Mouse (Mus musculus) liver, postnatal 0 days (tissue): ENCODE data around the gene Tnnt2. TPM values are rescaled to one million over a fixed set of nuclear protein-coding genes. Genes with fewer than 3 reads are reported as not detected.
A peak's percentile ranks its signal among the peaks of the same experiment; 100 is the strongest.

Source experiments
- ATAC-seq: fragments of 200-750 bp; cut with Nextera tagmentation; 2 replicates; pipeline ENCODE4 v1.8.0; 2017; ENCODE audit warnings: mild to moderate bottlenecking, moderate library complexity
- DNase-seq: peaks from one replicate; pipeline ENCODE4 v3.0.0-alpha.2; 2016
- H3K27ac ChIP-seq: fragments of 300-500 bp; sonication (generic); 2 replicates; pipeline ENCODE4 v1.5.1; 2014; ENCODE audit warnings: antibody characterized with exemption, moderate library complexity, mild to moderate bottlenecking, low read depth
- H3K27me3 ChIP-seq: fragments of 300-500 bp; sonication (generic); 2 replicates; pipeline ENCODE4 v1.6.1; 2014; ENCODE audit warnings: low read length, control low read depth, mixed read lengths; ENCODE audit not compliant: insufficient read depth
- H3K36me3 ChIP-seq: fragments of 300-500 bp; sonication (generic); replicated peaks from 2 replicates; pipeline ENCODE4 v1.6.1; 2014; ENCODE audit warnings: mild to moderate bottlenecking, control low read depth, low read length, moderate library complexity, mixed read lengths; ENCODE audit not compliant: insufficient read depth
- H3K4me1 ChIP-seq: fragments of 300-500 bp; sonication (generic); 2 replicates; pipeline ENCODE4 v1.6.1; 2014; ENCODE audit warnings: antibody characterized with exemption, mild to moderate bottlenecking, control low read depth; ENCODE audit not compliant: insufficient read depth
- H3K4me2 ChIP-seq: fragments of 300-500 bp; sonication (generic); 2 replicates; pipeline ENCODE4 v1.6.1; 2014; ENCODE audit warnings: low read depth, mild to moderate bottlenecking, low read length, moderate library complexity, mixed read lengths
- H3K4me3 ChIP-seq: fragments of 300-500 bp; sonication (generic); 2 replicates; pipeline ENCODE4 v1.5.1; 2014; ENCODE audit warnings: low read depth, low read length
- H3K9ac ChIP-seq: fragments of 300-500 bp; sonication (generic); replicated peaks from 2 replicates; pipeline ENCODE4 v1.6.1; 2014; ENCODE audit warnings: mild to moderate bottlenecking, moderate library complexity
- H3K9me3 ChIP-seq: fragments of 300-500 bp; sonication (generic); 2 replicates; pipeline ENCODE4 v1.6.1; 2016; ENCODE audit warnings: mild to moderate bottlenecking, control low read depth, low read length, mixed read lengths
- CTCF ChIP-seq: sonication (generic); IDR thresholded peaks from 2 replicates; pipeline ENCODE4 v1.5.1; 2016; ENCODE audit warnings: antibody characterized with exemption, low read depth
- EP300 ChIP-seq: IDR thresholded peaks from 2 replicates; pipeline ENCODE4 v1.6.1; 2016; ENCODE audit warnings: antibody characterized with exemption, low read depth, mild to moderate bottlenecking
- WGBS: fragments of 180-500 bp; shearing (Covaris S2); extraction: QIAGEN DNeasy Blood & Tissue Kit; methylation state at CpG from one replicate; pipeline ENCODE4 v1.1.7; 2014; ENCODE audit not compliant: insufficient replicate concordance; 5-methylcytosine and 5-hydroxymethylcytosine counted together
- polyA plus RNA-seq: library from polyadenylated mRNA; unstranded; fragments of >200 nt; fragmentation: Nextera tagmentation; extraction: Ambion mirVana; gene quantifications from 2 replicates; pipeline ENCODE4 v1.2.1, GENCODE M21; 2015

Gene Tnnt2
- polyA plus RNA-seq, 1 experiment from 2014 or later: 3.2 TPM

GRCm38 (mm10) chr1:135813687-135814395 lies 22.3 kb upstream of the Tnnt2 start:
- H3K4me3 ChIP-seq: no peak overlapping the region
- 61% methylated on average over 5 of the region's 5 CpGs for WGBS
- H3K27me3 ChIP-seq: peaks cover 29% of the 10 kb centered on the region
- no peaks in the 10 kb centered on the region for H3K4me1 ChIP-seq
- ATAC-seq (no peak), DNase-seq (no peak)
- H3K9me3 ChIP-seq: no peaks in the 10 kb centered on the region
- no peaks in the 10 kb centered on the region for H3K36me3 ChIP-seq
- H3K27ac ChIP-seq: no peak overlapping the region
- no peak overlapping the region for H3K9ac ChIP-seq
- TF ChIP-seq EP300 (no peak), CTCF (no peak)
- no peak overlapping the region for H3K4me2 ChIP-seq

- no peak for TF ChIP-seq CTCF
- TF ChIP-seq EP300: no peak
- H3K36me3 ChIP-seq: no peaks in the 10 kb centered on the region
- H3K4me1 ChIP-seq: no peaks in the 10 kb centered on the region
- no peak overlapping the region for H3K4me2 ChIP-seq
- H3K27ac ChIP-seq: no peak overlapping the region
- H3K9ac ChIP-seq: no peak overlapping the region
- H3K9me3 ChIP-seq: no peaks in the 10 kb centered on the region
- H3K27me3 ChIP-seq: peaks cover 35% of the 10 kb centered on the region
- WGBS: 75% methylated on average over 5 of the region's 5 CpGs
- no peak for ATAC-seq
- no peak overlapping the region for H3K4me3 ChIP-seq
- DNase-seq: no peak
These were observed 21.6 kb upstream of the Tnnt2 start for GRCm38 (mm10) chr1:135814531-135814930.

- H3K36me3 ChIP-seq: no peaks in the 10 kb centered on the region
- no peak overlapping the region for H3K4me3 ChIP-seq
- peaks cover 53% of the 10 kb centered on the region for H3K27me3 ChIP-seq
- WGBS: 25% methylated on average over 4 of the region's 4 CpGs
- TF ChIP-seq EP300 (no peak), CTCF (no peak)
- H3K27ac ChIP-seq: no peak overlapping the region
- no peaks in the 10 kb centered on the region for H3K9me3 ChIP-seq
- H3K4me2 ChIP-seq: no peak overlapping the region
- H3K9ac ChIP-seq: no peak overlapping the region
- no peak for DNase-seq
- no peak for ATAC-seq
- H3K4me1 ChIP-seq: no peaks in the 10 kb centered on the region
These were observed 18.6 kb upstream of the Tnnt2 start for GRCm38 (mm10) chr1:135817595-135817994.

GRCm38 (mm10) chr1:135818481-135819086 lies 17.6 kb upstream of the Tnnt2 start, which contains the start of gene Lad1:
TSS of gene Lad1 (plus strand) at chr1:135818598.
- Histone ChIP-seq H3K4me3 (peak within 1 kb of the TSS; percentile 42), H3K9me3 (no peaks in the 10 kb centered on the region), H3K27me3 (peaks cover 53% of the 10 kb centered on the region), H3K9ac (no peak within 1 kb of the TSS), H3K4me1 (no peaks in the 10 kb centered on the region), H3K4me2 (peak within 1 kb of the TSS; percentile 72), H3K27ac (no peak within 1 kb of the TSS), H3K36me3 (no peaks in the 10 kb centered on the region)
- DNase-seq: peak; percentile 41
- WGBS: 1% methylated on average over 50 of the region's 63 CpGs
- ATAC-seq: peak; percentile 76
- no peak for TF ChIP-seq CTCF
- no peak for TF ChIP-seq EP300

- Histone ChIP-seq H3K36me3 (no peaks in the 10 kb centered on the region), H3K4me1 (no peaks in the 10 kb centered on the region), H3K9ac (no peak overlapping the region), H3K27me3 (peaks cover 53% of the 10 kb centered on the region), H3K4me2 (no peak overlapping the region), H3K27ac (no peak overlapping the region), H3K4me3 (no peak overlapping the region), H3K9me3 (no peaks in the 10 kb centered on the region)
- no peak for ATAC-seq
- TF ChIP-seq CTCF: no peak
- no peak for TF ChIP-seq EP300
- 69% methylated on average over 10 of the region's 10 CpGs for WGBS
- DNase-seq: no peak
These were observed 16.1 kb upstream of the Tnnt2 start for GRCm38 (mm10) chr1:135820071-135820470.

- no peak overlapping the region for H3K27ac ChIP-seq
- 59% methylated on average over 16 of the region's 16 CpGs for WGBS
These were observed 15.3 kb upstream of the Tnnt2 start for GRCm38 (mm10) chr1:135820736-135821364.

More at GRCm38 (mm10) chr1:135820736-135821364, 15.3 kb upstream of the Tnnt2 start:
- DNase-seq (no peak), ATAC-seq (no peak)
- no peaks in the 10 kb centered on the region for H3K9me3 ChIP-seq
- no peaks in the 10 kb centered on the region for H3K4me1 ChIP-seq
- H3K9ac ChIP-seq: no peak overlapping the region
- H3K4me2 ChIP-seq: no peak overlapping the region
- no peaks in the 10 kb centered on the region for H3K36me3 ChIP-seq
- TF ChIP-seq CTCF (no peak), EP300 (no peak)
- peaks cover 52% of the 10 kb centered on the region for H3K27me3 ChIP-seq
- no peak overlapping the region for H3K4me3 ChIP-seq
